Mouse (Mus musculus): ENCODE measurements around the gene Wdr73. TPM values are rescaled to one million over a fixed set of nuclear protein-coding genes. Genes with fewer than 3 reads are reported as not detected.
A peak's percentile ranks its signal among the peaks of the same experiment; 100 is the strongest.

Wdr73 gene
- polyA plus RNA-seq, 1 experiment, result 13.1 TPM

GRCm38 (mm10) chr7:80875727-80876126 is 25.3 kb downstream of the Wdr73 start:
- Histone ChIP-seq H3K9me3 (no peaks in the 10 kb centered on the region), H3K27me3 (replicated peaks) (no peaks in the 10 kb centered on the region)
- TF ChIP-seq GATA1 (IDR thresholded peaks at IDR 0.05; ENCODE audit: borderline replicate concordance, low read length) (no peak), FLI1 (IDR thresholded peaks at IDR 0.05; ENCODE audit: low read length) (no peak)

DNA sequence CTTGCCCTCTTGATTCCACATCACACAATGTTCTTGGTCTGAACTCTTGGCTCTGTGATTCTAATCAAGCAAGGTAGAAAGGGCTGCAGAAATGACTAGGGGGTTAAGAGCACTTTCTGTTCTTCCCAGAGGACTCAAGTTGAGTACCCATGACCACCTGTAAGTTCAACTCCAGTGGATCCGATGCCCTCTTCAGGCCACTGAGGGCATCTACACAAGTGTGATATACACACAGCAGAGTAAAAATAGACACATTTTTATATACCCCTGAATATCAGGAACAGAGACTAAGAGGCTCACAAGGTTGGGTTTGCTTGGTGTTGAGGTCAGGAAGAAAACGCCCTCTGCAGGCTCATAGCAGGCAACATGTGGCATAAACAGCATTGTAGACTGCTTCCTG is 27.4 kb downstream of the Wdr73 start:
- Histone ChIP-seq H3K36me3 (replicated peaks; ENCODE audit: low read length) (peaks cover 79% of the 10 kb centered on the region), H3K4me1 (peaks cover 16% of the 10 kb centered on the region), H3K27me3 (replicated peaks) (no peaks in the 10 kb centered on the region), H3K9me3 (no peaks in the 10 kb centered on the region), H3K4me3 (replicated peaks) (no peak overlapping the region)
- TF ChIP-seq FLI1 (IDR thresholded peaks at IDR 0.05; ENCODE audit: low read length) (no peak), GATA1 (IDR thresholded peaks at IDR 0.05; ENCODE audit: borderline replicate concordance, low read length) (no peak)

More at GRCm38 (mm10) chr7:80875727-80876126, 25.3 kb downstream of the Wdr73 start:
- Histone ChIP-seq H3K4me1 (peaks cover 10% of the 10 kb centered on the region), H3K4me3 (replicated peaks) (no peak overlapping the region), H3K36me3 (replicated peaks; ENCODE audit: low read length) (peaks cover 61% of the 10 kb centered on the region)

DNA sequence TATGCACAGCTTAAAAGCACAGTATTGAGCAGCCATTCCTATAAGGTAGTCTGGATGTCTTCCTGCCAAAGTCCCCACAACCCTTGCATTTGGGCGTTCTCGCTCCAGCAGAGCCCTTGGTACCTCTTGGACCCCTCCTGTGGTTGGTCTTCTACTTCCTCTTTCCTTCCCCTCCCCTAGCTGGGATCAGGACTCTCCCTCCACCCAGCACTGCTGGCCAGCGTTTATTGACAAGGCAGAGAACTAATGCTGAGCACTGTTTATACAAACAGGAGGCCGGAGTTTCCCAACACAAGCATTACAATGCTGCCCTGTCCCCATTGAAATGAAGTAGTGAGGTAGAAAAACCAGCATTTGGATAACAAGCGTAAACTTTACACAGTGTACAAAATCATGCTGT is 28.0 kb downstream of the Wdr73 start:
- H3K4me3 ChIP-seq (replicated peaks), result no peak overlapping the region
- peaks cover 85% of the 10 kb centered on the region for H3K36me3 ChIP-seq (replicated peaks; ENCODE audit: low read length)
- peaks cover 16% of the 10 kb centered on the region for H3K4me1 ChIP-seq
- TF ChIP-seq GATA1 (IDR thresholded peaks at IDR 0.05; ENCODE audit: borderline replicate concordance, low read length) (no peak), FLI1 (IDR thresholded peaks at IDR 0.05; ENCODE audit: low read length) (no peak)
- no peaks in the 10 kb centered on the region for H3K27me3 ChIP-seq (replicated peaks)
- no peaks in the 10 kb centered on the region for H3K9me3 ChIP-seq

GRCm38 (mm10) chr7:80868686-80869085 is 32.4 kb downstream of the Wdr73 start:
- Histone ChIP-seq H3K4me3 (replicated peaks) (no peak overlapping the region), H3K4me1 (peaks cover 53% of the 10 kb centered on the region), H3K36me3 (replicated peaks; ENCODE audit: low read length) (peaks cover 66% of the 10 kb centered on the region), H3K27me3 (replicated peaks) (no peaks in the 10 kb centered on the region), H3K9me3 (no peaks in the 10 kb centered on the region)
- no peak for TF ChIP-seq FLI1 (IDR thresholded peaks at IDR 0.05; ENCODE audit: low read length)
- no peak for TF ChIP-seq GATA1 (IDR thresholded peaks at IDR 0.05; ENCODE audit: borderline replicate concordance, low read length)

DNA sequence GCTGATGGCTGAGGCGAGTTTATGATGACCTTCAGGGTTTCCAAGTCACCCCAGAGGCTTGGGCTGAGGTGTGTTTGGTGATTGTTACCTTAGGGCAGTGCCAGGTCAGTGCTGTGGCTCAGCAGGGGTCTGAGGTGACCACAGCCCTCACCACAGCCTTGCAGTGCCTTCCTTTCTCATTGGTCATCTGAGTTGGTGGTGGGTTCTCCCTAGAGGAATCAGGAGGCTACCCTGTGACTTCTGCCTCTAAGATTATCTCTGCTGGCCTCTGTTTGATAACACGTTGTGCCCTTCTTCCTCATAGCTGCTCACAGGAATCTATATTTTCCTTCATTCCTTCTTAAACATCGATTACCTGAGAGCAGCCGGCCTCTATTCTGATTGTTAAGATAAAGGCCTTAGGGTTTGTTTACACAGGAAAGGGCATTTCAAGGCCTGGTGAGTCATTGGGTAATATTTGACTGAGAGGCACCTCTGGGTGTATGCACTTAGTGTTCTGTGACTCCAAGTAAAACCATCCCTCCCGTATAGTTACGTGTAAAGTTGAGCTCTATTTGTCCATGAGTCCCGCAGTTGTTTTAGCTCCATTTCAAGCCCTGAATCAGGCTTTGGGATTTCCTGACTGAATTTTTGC is 34.4 kb downstream of the Wdr73 start:
- Histone ChIP-seq H3K36me3 (replicated peaks; ENCODE audit: low read length) (peaks cover 58% of the 10 kb centered on the region), H3K9me3 (no peaks in the 10 kb centered on the region), H3K27me3 (replicated peaks) (no peaks in the 10 kb centered on the region), H3K4me3 (replicated peaks) (no peak overlapping the region), H3K4me1 (peaks cover 66% of the 10 kb centered on the region)
- TF ChIP-seq FLI1 (IDR thresholded peaks at IDR 0.05; ENCODE audit: low read length) (no peak), GATA1 (IDR thresholded peaks at IDR 0.05; ENCODE audit: borderline replicate concordance, low read length) (no peak)

- H3K27me3 ChIP-seq (replicated peaks), result no peaks in the 10 kb centered on the region
- no peak for TF ChIP-seq FLI1 (IDR thresholded peaks at IDR 0.05; ENCODE audit: low read length)
- TF ChIP-seq GATA1 (IDR thresholded peaks at IDR 0.05; ENCODE audit: borderline replicate concordance, low read length), result no peak
- no peaks in the 10 kb centered on the region for H3K9me3 ChIP-seq
- peak overlapping the region; percentile 87 for H3K4me3 ChIP-seq (replicated peaks)
- peaks cover 52% of the 10 kb centered on the region for H3K36me3 ChIP-seq (replicated peaks; ENCODE audit: low read length)
- peaks cover 73% of the 10 kb centered on the region for H3K4me1 ChIP-seq
These were observed 35.5 kb downstream of the Wdr73 start for GRCm38 (mm10) chr7:80865521-80865920.

DNA sequence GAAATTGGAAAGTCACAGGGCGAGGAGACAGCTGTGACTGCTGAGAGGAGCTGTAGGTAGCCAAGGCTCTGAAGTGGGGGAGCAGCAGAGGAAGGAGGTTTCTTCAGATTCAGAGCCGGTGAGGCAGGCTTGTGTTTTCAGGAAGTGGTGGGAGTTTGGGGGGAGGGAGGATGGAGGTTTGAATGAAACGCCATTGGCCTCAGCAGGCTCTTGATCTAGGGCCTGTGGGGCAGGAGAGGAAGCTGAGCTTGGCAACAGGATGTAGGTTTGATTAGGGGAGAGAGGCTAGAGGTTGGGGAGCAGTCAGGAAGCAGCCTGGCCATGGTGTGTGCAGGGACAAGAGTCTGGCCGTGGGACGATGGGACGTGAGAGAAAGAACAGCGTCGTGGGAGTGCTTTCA is 36.2 kb downstream of the Wdr73 start:
- no peaks in the 10 kb centered on the region for H3K9me3 ChIP-seq
- H3K36me3 ChIP-seq (replicated peaks; ENCODE audit: low read length), result peaks cover 46% of the 10 kb centered on the region
- peak overlapping the region; percentile 87 for H3K4me3 ChIP-seq (replicated peaks)
- H3K4me1 ChIP-seq, result peaks cover 75% of the 10 kb centered on the region
- H3K27me3 ChIP-seq (replicated peaks), result no peaks in the 10 kb centered on the region
- TF ChIP-seq FLI1 (IDR thresholded peaks at IDR 0.05; ENCODE audit: low read length), result 0 out of 2 replicates have a peak, but pooled peaks have one; percentile 30
- no peak for TF ChIP-seq GATA1 (IDR thresholded peaks at IDR 0.05; ENCODE audit: borderline replicate concordance, low read length)

- no peaks in the 10 kb centered on the region for H3K9me3 ChIP-seq
- TF ChIP-seq FLI1 (IDR thresholded peaks at IDR 0.05; ENCODE audit: low read length) (no peak), GATA1 (IDR thresholded peaks at IDR 0.05; ENCODE audit: borderline replicate concordance, low read length) (no peak)
- H3K4me3 ChIP-seq (replicated peaks), result no peak overlapping the region
- peaks cover 74% of the 10 kb centered on the region for H3K4me1 ChIP-seq
- peaks cover 40% of the 10 kb centered on the region for H3K36me3 ChIP-seq (replicated peaks; ENCODE audit: low read length)
- no peaks in the 10 kb centered on the region for H3K27me3 ChIP-seq (replicated peaks)
These were observed 36.9 kb downstream of the Wdr73 start for GRCm38 (mm10) chr7:80864151-80864550.

GRCm38 (mm10) chr7:80863520-80863919 is 37.5 kb downstream of the Wdr73 start:
- Histone ChIP-seq H3K4me1 (peaks cover 74% of the 10 kb centered on the region), H3K4me3 (replicated peaks) (no peak overlapping the region)

DNA sequence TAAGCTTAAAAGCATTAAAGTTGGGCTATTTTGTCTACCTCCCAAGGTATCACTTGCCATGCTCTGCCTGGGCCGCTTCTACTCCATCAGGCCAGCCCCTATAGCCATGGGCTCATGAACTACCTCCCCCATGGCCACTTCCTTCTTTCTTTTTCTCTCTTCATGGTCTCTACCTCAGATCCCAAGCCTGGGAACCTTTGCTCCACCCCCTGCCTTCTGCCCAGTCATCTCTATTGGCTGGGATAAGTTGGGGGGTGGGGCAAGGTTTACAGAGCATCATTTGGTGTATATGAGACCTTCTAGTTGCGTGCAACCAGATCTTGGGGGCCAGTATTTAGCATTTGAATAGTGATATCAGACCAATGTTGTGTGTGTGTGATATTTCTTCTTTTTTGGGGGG is 38.6 kb downstream of the Wdr73 start:
- no peak for TF ChIP-seq FLI1 (IDR thresholded peaks at IDR 0.05; ENCODE audit: low read length)
- TF ChIP-seq GATA1 (IDR thresholded peaks at IDR 0.05; ENCODE audit: borderline replicate concordance, low read length), result no peak
- Histone ChIP-seq H3K4me3 (replicated peaks) (no peak overlapping the region), H3K9me3 (no peaks in the 10 kb centered on the region), H3K4me1 (peaks cover 70% of the 10 kb centered on the region), H3K36me3 (replicated peaks; ENCODE audit: low read length) (peaks cover 24% of the 10 kb centered on the region), H3K27me3 (replicated peaks) (no peaks in the 10 kb centered on the region)

More at GRCm38 (mm10) chr7:80863520-80863919, 37.5 kb downstream of the Wdr73 start:
- TF ChIP-seq FLI1 (IDR thresholded peaks at IDR 0.05; ENCODE audit: low read length), result no peak
- TF ChIP-seq GATA1 (IDR thresholded peaks at IDR 0.05; ENCODE audit: borderline replicate concordance, low read length), result no peak
- Histone ChIP-seq H3K27me3 (replicated peaks) (no peaks in the 10 kb centered on the region), H3K36me3 (replicated peaks; ENCODE audit: low read length) (peaks cover 34% of the 10 kb centered on the region), H3K9me3 (no peaks in the 10 kb centered on the region)
